Mouse (Mus musculus): Measurements from ENCODE around the gene Gm3233. TPM values are rescaled to one million over a fixed set of nuclear protein-coding genes. Genes with fewer than 3 reads are reported as not detected.
"Not testable (repeated sequence)": the region's sequence is repeated elsewhere in the genome, so short reads cannot be mapped to it uniquely, and the experiment has no call there.

Gene Gm3233
- not detected in 2 replicates for polyA plus RNA-seq (2015; fragmentation: Nextera tagmentation; extraction: Ambion mirVana)

GRCm38 (mm10) chr10:77759582-77759981 lies at the start of gene Gm3233:
Gene Gm3233 (minus strand): TSS chr10:77759682.
- not testable (repeated sequence) for H3K9ac ChIP-seq (replicated peaks; ENCODE audit: low read depth, low read length); H3K4me1 ChIP-seq (replicated peaks; ENCODE audit: control insufficient read depth, insufficient read depth, low read length); H3K4me3 ChIP-seq (replicated peaks; ENCODE audit: low read length); H3K9me3 ChIP-seq (ENCODE audit: control insufficient read depth, low read length); H3K27ac ChIP-seq (ENCODE audit: low read length); H3K4me2 ChIP-seq (ENCODE audit: low read length); H3K27me3 ChIP-seq (replicated peaks; ENCODE audit: control insufficient read depth, insufficient read depth, low read length); ATAC-seq; H3K36me3 ChIP-seq (ENCODE audit: control insufficient read depth, insufficient read depth)
- WGBS: no CpG with 5 or more reads among the region's 1 CpGs

GRCm38 (mm10) chr10:77804095-77804494 lies 44.6 kb upstream of the Gm3233 start:
- no peak overlapping the region for H3K27ac ChIP-seq (ENCODE audit: low read length)
- no peak overlapping the region for H3K4me3 ChIP-seq (replicated peaks; ENCODE audit: low read length)
- H3K4me2 ChIP-seq (ENCODE audit: low read length): no peak overlapping the region
- no peaks in the 10 kb centered on the region for H3K36me3 ChIP-seq (ENCODE audit: control insufficient read depth, insufficient read depth)
- WGBS: 82% methylated on average over 3 of the region's 3 CpGs
- H3K4me1 ChIP-seq (replicated peaks; ENCODE audit: control insufficient read depth, insufficient read depth, low read length): no peaks in the 10 kb centered on the region
- H3K9ac ChIP-seq (replicated peaks; ENCODE audit: low read depth, low read length): no peak overlapping the region
- no peaks in the 10 kb centered on the region for H3K9me3 ChIP-seq (ENCODE audit: control insufficient read depth, low read length)
- H3K27me3 ChIP-seq (replicated peaks; ENCODE audit: control insufficient read depth, insufficient read depth, low read length): no peaks in the 10 kb centered on the region
- no peak for ATAC-seq

- ATAC-seq: no peak
- H3K27me3 ChIP-seq (replicated peaks; ENCODE audit: control insufficient read depth, insufficient read depth, low read length): no peaks in the 10 kb centered on the region
- no peaks in the 10 kb centered on the region for H3K36me3 ChIP-seq (ENCODE audit: control insufficient read depth, insufficient read depth)
- 0 out of 2 replicates have a peak within 1 kb of the TSS, but pooled peaks have one; percentile 10 for H3K27ac ChIP-seq (ENCODE audit: low read length)
- H3K9me3 ChIP-seq (ENCODE audit: control insufficient read depth, low read length): no peaks in the 10 kb centered on the region
- 67% methylated on average over 8 of the region's 8 CpGs for WGBS
- no peaks in the 10 kb centered on the region for H3K4me1 ChIP-seq (replicated peaks; ENCODE audit: control insufficient read depth, insufficient read depth, low read length)
- no peak within 1 kb of the TSS for H3K4me2 ChIP-seq (ENCODE audit: low read length)
- H3K4me3 ChIP-seq (replicated peaks; ENCODE audit: low read length): no peak within 1 kb of the TSS
- H3K9ac ChIP-seq (replicated peaks; ENCODE audit: low read depth, low read length): no peak within 1 kb of the TSS
Measured at GRCm38 (mm10) chr10:77798921-77799508, 39.5 kb upstream of the Gm3233 start, which contains the start of gene Gm19668. Gene Gm19668 (minus strand): TSS chr10:77799133.

DNA sequence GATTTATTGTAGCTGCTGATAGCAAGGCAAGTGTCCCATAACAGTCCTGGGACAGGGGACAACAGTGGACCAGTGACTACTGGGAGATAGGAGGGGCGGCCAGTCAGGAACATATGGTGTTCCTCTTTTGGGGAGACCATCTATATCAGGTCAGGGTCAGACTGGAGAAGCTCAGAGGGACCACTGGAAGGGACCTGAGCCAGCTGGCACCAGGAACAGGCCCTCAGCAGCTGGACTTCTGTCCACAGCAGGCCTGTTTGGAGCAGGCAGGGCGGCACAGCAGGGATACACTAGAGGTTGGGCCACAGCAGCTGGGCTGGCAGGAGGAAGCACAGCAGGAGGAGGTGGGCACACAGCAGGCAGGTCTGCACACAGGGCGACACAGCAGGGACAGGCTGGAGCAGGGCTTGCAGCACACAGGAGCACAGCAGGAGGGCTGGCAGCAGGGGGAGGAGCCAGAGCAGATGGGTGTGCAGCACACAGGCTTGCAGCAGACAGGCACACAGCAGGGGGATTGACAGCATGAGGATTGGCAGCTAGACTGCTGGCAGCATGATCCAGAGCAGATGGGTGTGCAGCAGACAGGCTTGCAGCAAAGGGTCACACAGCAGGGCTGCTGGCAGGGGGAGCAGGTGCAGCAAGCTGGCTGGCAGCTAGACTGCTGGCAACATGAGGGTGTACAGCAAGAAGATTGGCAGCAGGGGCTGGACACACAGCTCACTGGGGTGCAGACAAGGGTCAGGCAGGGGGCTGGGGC lies 38.9 kb upstream of the Gm3233 start:
- H3K4me1 ChIP-seq (replicated peaks; ENCODE audit: control insufficient read depth, insufficient read depth, low read length); H3K9me3 ChIP-seq (ENCODE audit: control insufficient read depth, low read length); H3K4me3 ChIP-seq (replicated peaks; ENCODE audit: low read length); H3K36me3 ChIP-seq (ENCODE audit: control insufficient read depth, insufficient read depth); H3K27me3 ChIP-seq (replicated peaks; ENCODE audit: control insufficient read depth, insufficient read depth, low read length); H3K9ac ChIP-seq (replicated peaks; ENCODE audit: low read depth, low read length); ATAC-seq; H3K4me2 ChIP-seq (ENCODE audit: low read length): not testable (repeated sequence)
- H3K27ac ChIP-seq (ENCODE audit: low read length): 0 out of 2 replicates have a peak overlapping the region, but pooled peaks have one; percentile 10
- WGBS: 32% methylated on average over 3 of the region's 3 CpGs

- Histone ChIP-seq H3K27ac (ENCODE audit: low read length) (no peak overlapping the region), H3K36me3 (ENCODE audit: control insufficient read depth, insufficient read depth) (no peaks in the 10 kb centered on the region), H3K4me1 (replicated peaks; ENCODE audit: control insufficient read depth, insufficient read depth, low read length) (no peaks in the 10 kb centered on the region), H3K27me3 (replicated peaks; ENCODE audit: control insufficient read depth, insufficient read depth, low read length) (no peaks in the 10 kb centered on the region), H3K9ac (replicated peaks; ENCODE audit: low read depth, low read length) (no peak overlapping the region), H3K9me3 (ENCODE audit: control insufficient read depth, low read length) (no peaks in the 10 kb centered on the region), H3K4me3 (replicated peaks; ENCODE audit: low read length) (no peak overlapping the region), H3K4me2 (ENCODE audit: low read length) (no peak overlapping the region)
- 15% methylated on average over 3 of the region's 3 CpGs for WGBS
- no peak for ATAC-seq
Measured at GRCm38 (mm10) chr10:77797677-77798076, 38.2 kb upstream of the Gm3233 start.

- Histone ChIP-seq H3K27me3 (replicated peaks; ENCODE audit: control insufficient read depth, insufficient read depth, low read length) (no peaks in the 10 kb centered on the region), H3K9ac (replicated peaks; ENCODE audit: low read depth, low read length) (no peak within 1 kb of the TSS), H3K36me3 (ENCODE audit: control insufficient read depth, insufficient read depth) (no peaks in the 10 kb centered on the region), H3K4me1 (replicated peaks; ENCODE audit: control insufficient read depth, insufficient read depth, low read length) (no peaks in the 10 kb centered on the region), H3K4me3 (replicated peaks; ENCODE audit: low read length) (no peak within 1 kb of the TSS), H3K9me3 (ENCODE audit: control insufficient read depth, low read length) (no peaks in the 10 kb centered on the region), H3K4me2 (ENCODE audit: low read length) (no peak within 1 kb of the TSS), H3K27ac (ENCODE audit: low read length) (no peak within 1 kb of the TSS)
- 55% methylated on average over 2 of the region's 2 CpGs for WGBS
- ATAC-seq: no peak
Measured at GRCm38 (mm10) chr10:77794976-77795375, 35.5 kb upstream of the Gm3233 start, which contains the start of gene Gm9639. Gene Gm9639 (minus strand): TSS chr10:77795076.

GRCm38 (mm10) chr10:77788621-77789020 lies 29.1 kb upstream of the Gm3233 start:
- no peak overlapping the region for H3K9ac ChIP-seq (replicated peaks; ENCODE audit: low read depth, low read length)
- H3K27ac ChIP-seq (ENCODE audit: low read length): no peak overlapping the region
- WGBS: 94% methylated on average over 2 of the region's 2 CpGs

DNA sequence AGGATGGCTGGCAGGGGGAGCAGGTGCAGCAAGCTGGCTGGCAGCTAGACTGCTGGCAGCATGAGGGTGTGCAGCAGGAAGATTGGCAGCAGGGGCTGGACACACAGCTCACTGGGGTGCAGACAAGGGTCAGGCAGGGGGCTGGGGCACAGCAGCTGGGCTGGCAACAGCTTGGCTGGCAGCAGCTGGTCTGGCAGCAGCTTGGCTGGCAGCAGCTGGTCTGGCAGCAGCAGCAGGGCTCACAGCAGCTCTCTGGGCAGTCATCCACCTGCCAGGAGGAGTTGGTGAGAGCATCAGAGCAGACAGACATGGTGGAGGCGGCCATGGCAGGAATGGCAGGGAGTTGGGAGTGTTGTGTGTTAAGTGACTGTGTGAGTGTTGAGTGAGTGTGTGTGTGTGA lies 28.4 kb upstream of the Gm3233 start, which contains the start of gene Gm7137:
Gene Gm7137, minus strand, starts transcription at position 325 of the 400 bp plus-strand sequence.
- H3K4me1 ChIP-seq (replicated peaks; ENCODE audit: control insufficient read depth, insufficient read depth, low read length); H3K27ac ChIP-seq (ENCODE audit: low read length); H3K9ac ChIP-seq (replicated peaks; ENCODE audit: low read depth, low read length); H3K4me3 ChIP-seq (replicated peaks; ENCODE audit: low read length); H3K9me3 ChIP-seq (ENCODE audit: control insufficient read depth, low read length); H3K27me3 ChIP-seq (replicated peaks; ENCODE audit: control insufficient read depth, insufficient read depth, low read length); ATAC-seq; H3K4me2 ChIP-seq (ENCODE audit: low read length); H3K36me3 ChIP-seq (ENCODE audit: control insufficient read depth, insufficient read depth): not testable (repeated sequence)
- WGBS: no CpG with 5 or more reads among the region's 1 CpGs

More at GRCm38 (mm10) chr10:77788621-77789020, 29.1 kb upstream of the Gm3233 start:
- no peaks in the 10 kb centered on the region for H3K27me3 ChIP-seq (replicated peaks; ENCODE audit: control insufficient read depth, insufficient read depth, low read length)
- no peaks in the 10 kb centered on the region for H3K4me1 ChIP-seq (replicated peaks; ENCODE audit: control insufficient read depth, insufficient read depth, low read length)
- no peak overlapping the region for H3K4me2 ChIP-seq (ENCODE audit: low read length)
- no peaks in the 10 kb centered on the region for H3K36me3 ChIP-seq (ENCODE audit: control insufficient read depth, insufficient read depth)
- H3K4me3 ChIP-seq (replicated peaks; ENCODE audit: low read length): no peak overlapping the region
- H3K9me3 ChIP-seq (ENCODE audit: control insufficient read depth, low read length): no peaks in the 10 kb centered on the region
- ATAC-seq: no peak

- not testable (repeated sequence) for ATAC-seq; H3K4me3 ChIP-seq (replicated peaks; ENCODE audit: low read length); H3K9ac ChIP-seq (replicated peaks; ENCODE audit: low read depth, low read length); H3K4me2 ChIP-seq (ENCODE audit: low read length); H3K27me3 ChIP-seq (replicated peaks; ENCODE audit: control insufficient read depth, insufficient read depth, low read length); H3K4me1 ChIP-seq (replicated peaks; ENCODE audit: control insufficient read depth, insufficient read depth, low read length); H3K27ac ChIP-seq (ENCODE audit: low read length); H3K9me3 ChIP-seq (ENCODE audit: control insufficient read depth, low read length); H3K36me3 ChIP-seq (ENCODE audit: control insufficient read depth, insufficient read depth)
- WGBS: 100% methylated on average over 1 of the region's 3 CpGs
Measured at GRCm38 (mm10) chr10:77783396-77783795, 23.9 kb upstream of the Gm3233 start.

All from forebrain, embryonic 16.5 days (tissue).